Mouse (Mus musculus) stomach, adult 2 months (tissue): ENCODE results near the gene Mypn. TPM values are rescaled to one million over a fixed set of nuclear protein-coding genes. Genes with fewer than 3 reads are reported as not detected.

Experiments
- polyA plus RNA-seq: library from polyadenylated mRNA; depleted of rRNA; stranded (reverse); fragments of >200 nt; gene quantifications from 2 replicates; pipeline ENCODE4 v1.2.3, GENCODE M21; 2012; rRNA removed

Mypn gene
- 0.26 and 0.55 TPM in 2 replicates for polyA plus RNA-seq

DNA sequence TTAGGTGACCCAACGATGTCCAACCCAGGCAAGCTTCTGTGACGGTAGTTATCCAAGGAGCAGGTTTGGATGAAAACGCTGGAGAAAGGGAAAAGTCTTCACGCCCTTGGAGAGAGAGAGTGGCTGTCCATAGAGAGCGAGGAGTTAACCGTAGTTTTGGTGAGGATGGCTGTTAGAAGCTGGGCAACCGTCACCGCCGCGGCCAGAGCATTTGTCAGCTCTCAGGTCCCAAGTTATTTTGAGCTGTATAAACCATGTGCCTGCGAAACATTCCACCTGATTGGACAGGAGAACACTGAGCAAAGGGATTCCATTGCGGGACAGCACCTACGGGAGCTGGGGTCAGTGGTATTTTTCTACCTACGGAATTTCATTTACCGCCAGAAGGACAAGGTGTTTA is at the start of gene Mypn:
TSS of gene Mypn (minus strand) at position 225 of the 400 bp plus-strand sequence.

DNA sequence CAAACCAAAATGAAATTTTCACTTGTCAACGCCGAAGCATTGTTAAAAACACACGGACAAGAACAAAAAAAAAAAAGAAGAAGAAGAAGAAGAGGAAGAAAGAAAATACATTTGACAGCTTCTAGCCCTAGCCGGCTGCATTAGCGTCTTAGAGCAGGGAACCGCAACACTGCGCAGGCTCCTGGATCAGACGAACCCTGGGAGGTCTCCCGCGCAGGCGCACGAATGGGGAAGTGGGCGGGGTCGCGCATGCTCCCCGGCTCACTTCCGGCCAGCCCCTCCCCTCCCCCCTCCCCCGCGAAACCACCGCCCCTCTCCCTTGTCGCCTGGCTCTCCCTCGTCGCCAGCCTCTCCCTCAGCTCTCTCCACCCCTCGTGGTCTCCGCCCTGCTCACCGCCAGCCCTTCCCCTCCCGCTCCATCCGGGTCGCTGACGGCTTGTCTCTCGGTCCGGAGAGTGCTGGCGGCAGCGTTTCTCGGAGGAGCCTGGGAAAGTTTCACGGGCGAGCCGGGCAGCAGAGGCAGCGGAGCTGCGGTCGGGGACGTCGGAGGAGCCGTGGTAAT is 39.8 kb upstream of the Mypn start, which contains the start of gene Herc4:
TSS of gene Herc4 (plus strand) at position 318 of the 562 bp plus-strand sequence.

DNA sequence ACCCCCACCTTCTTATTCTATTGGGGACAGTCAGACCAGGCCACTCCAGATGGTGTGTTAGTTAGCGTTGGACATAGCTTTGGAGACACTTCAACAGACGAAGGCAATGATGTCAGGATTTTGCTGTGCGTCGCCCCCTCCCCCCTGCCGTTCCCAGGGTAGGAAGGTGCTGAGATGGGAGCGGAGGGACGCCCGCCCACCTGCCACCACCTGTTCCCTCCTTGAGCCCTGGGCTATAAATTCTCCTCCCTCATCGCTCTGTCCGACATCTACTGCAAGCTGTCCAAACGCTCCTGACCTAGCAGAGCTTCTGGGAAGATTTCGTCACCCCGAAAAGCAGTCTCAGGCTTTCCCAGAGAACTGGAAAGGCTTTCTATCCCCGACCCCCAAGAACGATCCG is 104.2 kb downstream of the Mypn start, which contains the start of gene Atoh7:
TSS of gene Atoh7 (plus strand) at position 131 of the 400 bp plus-strand sequence.

Other genes starting within 250 kb of the Mypn start
- 0.77 and 0.82 TPM in 2 replicates for gene Rufy2, start 223.7 kb downstream of the Mypn start, polyA plus RNA-seq
- 1.0 and 2.9 TPM in 2 replicates for gene Hnrnph3, start 179.7 kb downstream of the Mypn start, polyA plus RNA-seq
- 1.8 and 1.9 TPM in 2 replicates for gene Pbld2, start 179.6 kb downstream of the Mypn start, polyA plus RNA-seq
- 2.7 and 2.9 TPM in 2 replicates for gene Pbld1, start 143.8 kb downstream of the Mypn start, polyA plus RNA-seq
- gene Atoh7, start 104.3 kb downstream of the Mypn start, polyA plus RNA-seq: 0.06 TPM in 1 of 2 replicates, not detected in the other
- gene Herc4, start 39.9 kb upstream of the Mypn start, polyA plus RNA-seq: 2.4 and 3.6 TPM in 2 replicates
- 0.26 and 0.38 TPM in 2 replicates for gene Sirt1, start 177.8 kb upstream of the Mypn start, polyA plus RNA-seq
- gene Dnajc12, start 178.5 kb upstream of the Mypn start, polyA plus RNA-seq: 0.29 and 0.44 TPM in 2 replicates
- not detected in 2 replicates for gene Gm7075, start 217.8 kb upstream of the Mypn start, polyA plus RNA-seq
- not detected in 2 replicates for gene Ctnna3, start 226.1 kb upstream of the Mypn start, polyA plus RNA-seq